Mouse (Mus musculus): ENCODE measurements around the gene Prkra. TPM values are rescaled to one million over a fixed set of nuclear protein-coding genes. Genes with fewer than 3 reads are reported as not detected.
"Not testable (repeated sequence)": the region's sequence is repeated elsewhere in the genome, so short reads cannot be mapped to it uniquely, and the experiment has no call there.

The Prkra gene
- polyA plus RNA-seq, 1 experiment from 2014 or later = 58.0 TPM

DNA sequence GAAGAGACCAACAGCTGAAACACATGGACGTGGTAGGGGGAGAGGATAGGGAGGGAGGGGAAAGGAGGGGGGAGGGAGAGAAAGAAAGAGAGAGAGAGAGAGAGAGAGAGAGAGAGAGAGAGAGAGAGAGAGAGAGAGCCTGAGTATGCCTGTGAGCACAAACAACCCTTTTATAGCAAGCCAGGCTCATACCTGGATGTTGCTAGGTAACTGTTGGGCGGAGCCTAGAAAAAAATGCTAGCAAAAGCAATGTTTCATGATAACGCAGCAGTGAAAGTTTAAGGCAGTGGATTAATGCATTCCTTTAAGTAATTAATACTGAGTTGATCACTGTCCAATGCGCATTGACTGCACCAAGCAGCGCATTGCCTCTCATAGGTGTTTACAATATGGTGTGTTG lies 6.8 kb upstream of the Prkra start:
- Histone ChIP-seq H3K36me3 (no peaks in the 10 kb centered on the region), H3K4me2 (no peak overlapping the region), H3K27ac (no peak overlapping the region), H3K4me3 (no peak overlapping the region), H3K9ac (no peak overlapping the region), H3K4me1 (0 out of 2 replicates have a peak, but pooled peaks cover 2% of the 10 kb centered on the region), H3K9me3 (no peaks in the 10 kb centered on the region), H3K27me3 (no peaks in the 10 kb centered on the region)
- 75% methylated on average over 5 of the region's 5 CpGs for WGBS
- no peak for ATAC-seq (ENCODE audit: insufficient number of reproducible peaks, low FRiP score, low TSS enrichment, low read depth)

DNA sequence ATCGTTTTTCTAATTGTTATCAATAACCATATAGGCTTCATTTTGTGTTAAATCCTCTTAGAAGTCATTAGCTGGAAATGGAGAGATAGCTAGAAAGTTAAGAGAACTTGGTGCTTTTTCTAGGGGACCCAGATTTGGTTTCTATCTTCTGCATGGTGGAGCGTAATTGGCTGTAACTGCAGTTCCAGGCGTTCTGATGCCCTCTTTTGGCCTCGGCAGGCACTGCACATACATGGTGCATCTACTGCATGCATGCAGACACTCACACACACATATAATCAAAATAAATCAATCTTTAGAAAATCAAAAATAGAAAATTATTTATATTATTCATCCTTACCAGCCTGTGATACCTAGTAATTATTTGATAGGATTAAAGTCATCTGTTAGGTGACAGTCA lies 5.3 kb upstream of the Prkra start:
- no peaks in the 10 kb centered on the region for H3K9me3 ChIP-seq
- no peak for ATAC-seq (ENCODE audit: insufficient number of reproducible peaks, low FRiP score, low TSS enrichment, low read depth)
- H3K36me3 ChIP-seq = no peaks in the 10 kb centered on the region
- H3K4me2 ChIP-seq = no peak overlapping the region
- H3K27ac ChIP-seq = no peak overlapping the region
- WGBS = 95% methylated on average over 4 of the region's 4 CpGs
- H3K9ac ChIP-seq = no peak overlapping the region
- H3K27me3 ChIP-seq = no peaks in the 10 kb centered on the region
- H3K4me1 ChIP-seq = peaks cover 7% of the 10 kb centered on the region
- no peak overlapping the region for H3K4me3 ChIP-seq

DNA sequence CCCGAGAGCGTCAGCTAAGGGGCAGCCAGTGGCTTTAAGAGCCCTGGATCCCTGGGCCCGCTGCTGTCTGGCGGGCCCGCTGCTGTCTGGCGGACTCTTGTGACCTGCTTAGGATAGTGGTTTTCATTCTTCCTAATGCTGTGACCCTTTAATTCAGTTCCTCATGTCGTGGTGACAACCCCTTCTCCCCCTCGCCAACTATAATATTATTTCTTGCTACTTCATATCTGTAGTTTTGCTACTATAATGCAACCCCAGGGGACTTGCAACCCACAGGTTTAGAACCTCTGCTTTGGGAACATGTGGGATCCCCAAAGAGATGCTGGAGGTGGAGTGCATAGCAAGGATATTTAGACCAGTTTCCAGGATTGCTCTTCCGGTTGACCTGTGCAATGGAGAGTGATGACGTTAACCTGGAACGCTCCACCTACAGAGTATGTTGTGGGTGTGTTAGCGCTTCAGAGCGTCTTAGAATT lies 889 bp upstream of the Prkra start:
- H3K36me3 ChIP-seq = 0 out of 2 replicates have a peak, but pooled peaks cover 3% of the 10 kb centered on the region
- no peak for ATAC-seq (ENCODE audit: insufficient number of reproducible peaks, low FRiP score, low TSS enrichment, low read depth)
- H3K9me3 ChIP-seq = no peaks in the 10 kb centered on the region
- 31% methylated on average over 13 of the region's 13 CpGs for WGBS
- H3K4me2 ChIP-seq = peak overlapping the region; percentile 85
- H3K27ac ChIP-seq = peak overlapping the region; percentile 88
- H3K9ac ChIP-seq = peak overlapping the region; percentile 37; the same call in 1 of the 2 replicates
- peaks cover 15% of the 10 kb centered on the region for H3K4me1 ChIP-seq
- no peaks in the 10 kb centered on the region for H3K27me3 ChIP-seq
- peak overlapping the region; percentile 80 for H3K4me3 ChIP-seq

DNA sequence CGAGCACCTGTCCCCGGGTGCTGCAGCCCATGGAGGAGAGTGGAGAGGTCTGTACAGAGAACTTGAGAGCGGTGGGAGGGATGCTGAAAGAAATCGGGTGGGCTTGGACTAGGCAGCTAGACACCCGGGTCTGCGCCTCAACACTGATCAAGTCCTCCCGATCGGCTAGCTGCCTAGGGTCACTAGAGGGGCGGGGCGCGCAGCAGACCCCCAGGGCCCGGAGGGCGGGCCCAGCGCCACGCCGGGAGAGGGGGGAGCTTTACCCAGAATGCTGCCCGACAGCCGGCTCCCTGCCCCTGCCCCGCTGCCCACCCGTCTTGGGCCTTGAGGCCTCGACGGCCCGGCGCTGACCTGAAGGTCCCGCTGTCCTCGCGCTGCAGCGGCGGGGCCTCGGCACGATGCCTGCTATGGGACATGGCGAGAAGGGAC lies 360 bp downstream of the Prkra start:
- WGBS = 1% methylated on average over 26 of the region's 32 CpGs

DNA sequence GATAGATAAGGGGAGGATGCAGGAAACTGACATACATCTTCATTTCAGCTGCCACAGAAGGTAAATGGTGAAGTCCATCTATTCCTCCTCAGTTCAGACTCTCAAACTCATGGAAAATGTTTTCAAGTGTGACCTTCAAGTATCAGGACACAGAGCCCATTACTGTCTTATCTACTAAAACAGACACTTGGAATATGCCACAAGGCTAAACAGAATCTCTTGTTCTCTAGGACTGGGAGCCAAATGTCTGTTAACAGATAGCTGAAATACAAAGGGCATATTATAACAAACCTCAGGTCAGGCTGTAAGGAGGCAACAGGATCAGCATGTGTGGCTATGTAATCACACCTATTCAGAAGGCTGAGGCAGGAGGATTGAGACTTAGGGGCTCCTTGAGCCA lies 4.0 kb downstream of the Prkra start:
- no peaks in the 10 kb centered on the region for H3K27me3 ChIP-seq
- H3K27ac ChIP-seq = no peak overlapping the region
- H3K4me2 ChIP-seq = no peak overlapping the region
- peaks cover 37% of the 10 kb centered on the region for H3K36me3 ChIP-seq
- no peak for ATAC-seq (ENCODE audit: insufficient number of reproducible peaks, low FRiP score, low TSS enrichment, low read depth)
- H3K4me1 ChIP-seq = peaks cover 13% of the 10 kb centered on the region
- H3K4me3 ChIP-seq = no peak overlapping the region
- H3K9me3 ChIP-seq = no peaks in the 10 kb centered on the region
- H3K9ac ChIP-seq = no peak overlapping the region

More for the DNA sequence above, 360 bp downstream of the Prkra start:
- peak overlapping the region; percentile 85 for H3K4me2 ChIP-seq
- no peaks in the 10 kb centered on the region for H3K27me3 ChIP-seq
- peaks cover 8% of the 10 kb centered on the region; the same call in 1 of the 2 replicates for H3K36me3 ChIP-seq
- H3K9me3 ChIP-seq = no peaks in the 10 kb centered on the region
- peak overlapping the region; percentile 80 for H3K4me3 ChIP-seq
- ATAC-seq (ENCODE audit: insufficient number of reproducible peaks, low FRiP score, low TSS enrichment, low read depth) = peak; percentile 5
- peak overlapping the region; percentile 91 for H3K27ac ChIP-seq
- H3K4me1 ChIP-seq = peaks cover 15% of the 10 kb centered on the region
- peak overlapping the region; percentile 82 for H3K9ac ChIP-seq

DNA sequence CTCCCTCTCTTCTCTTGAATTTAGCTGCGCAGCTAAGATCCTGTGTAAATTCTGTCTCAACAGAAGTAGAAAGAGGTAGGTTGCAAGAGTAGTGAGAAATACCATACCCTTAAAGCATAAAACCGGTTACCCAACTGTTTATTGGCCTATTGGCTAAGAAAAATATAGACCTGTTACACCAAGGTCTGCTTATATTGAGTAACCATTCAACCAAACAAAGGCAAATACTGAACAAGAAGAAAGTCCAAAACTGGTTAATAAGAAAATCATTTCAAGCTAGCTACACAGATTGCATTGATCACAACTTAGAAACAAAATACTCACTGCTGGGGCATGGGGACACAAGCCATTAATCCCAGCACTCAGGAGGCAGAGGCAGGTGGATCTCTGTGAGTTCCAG lies 8.2 kb downstream of the Prkra start:
- Histone ChIP-seq H3K4me2 (no peak overlapping the region), H3K4me1 (no peaks in the 10 kb centered on the region), H3K9me3 (no peaks in the 10 kb centered on the region), H3K36me3 (peaks cover 65% of the 10 kb centered on the region), H3K9ac (no peak overlapping the region), H3K27me3 (no peaks in the 10 kb centered on the region), H3K4me3 (no peak overlapping the region), H3K27ac (no peak overlapping the region)
- WGBS = 94% methylated on average over 2 of the region's 2 CpGs
- no peak for ATAC-seq (ENCODE audit: insufficient number of reproducible peaks, low FRiP score, low TSS enrichment, low read depth)

DNA sequence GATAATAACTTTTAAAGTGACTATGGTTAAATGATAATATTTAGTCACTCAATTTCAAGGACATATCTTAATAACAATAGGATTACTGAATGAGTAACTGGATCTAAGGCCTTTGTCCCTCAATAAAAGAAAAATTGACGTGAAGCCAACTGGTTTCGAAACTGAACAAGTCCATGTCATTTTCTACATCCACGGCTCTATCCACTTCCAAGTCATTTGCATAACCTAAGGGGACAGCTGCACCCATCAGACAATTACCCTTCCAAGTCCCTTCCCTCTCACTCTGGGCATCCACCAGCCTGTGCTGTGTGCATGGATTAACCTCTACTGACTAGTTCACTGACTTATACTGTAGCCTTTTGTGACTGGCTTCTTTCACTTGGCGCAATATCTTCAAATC lies 16.2 kb downstream of the Prkra start:
- H3K4me3 ChIP-seq = no peak overlapping the region
- H3K9ac ChIP-seq = no peak overlapping the region
- peaks cover 86% of the 10 kb centered on the region for H3K36me3 ChIP-seq
- no peaks in the 10 kb centered on the region for H3K27me3 ChIP-seq
- ATAC-seq (ENCODE audit: insufficient number of reproducible peaks, low FRiP score, low TSS enrichment, low read depth) = no peak
- 88% methylated on average over 4 of the region's 4 CpGs for WGBS
- H3K4me1 ChIP-seq = no peaks in the 10 kb centered on the region
- H3K4me2 ChIP-seq = no peak overlapping the region
- H3K27ac ChIP-seq = no peak overlapping the region
- H3K9me3 ChIP-seq = no peaks in the 10 kb centered on the region

DNA sequence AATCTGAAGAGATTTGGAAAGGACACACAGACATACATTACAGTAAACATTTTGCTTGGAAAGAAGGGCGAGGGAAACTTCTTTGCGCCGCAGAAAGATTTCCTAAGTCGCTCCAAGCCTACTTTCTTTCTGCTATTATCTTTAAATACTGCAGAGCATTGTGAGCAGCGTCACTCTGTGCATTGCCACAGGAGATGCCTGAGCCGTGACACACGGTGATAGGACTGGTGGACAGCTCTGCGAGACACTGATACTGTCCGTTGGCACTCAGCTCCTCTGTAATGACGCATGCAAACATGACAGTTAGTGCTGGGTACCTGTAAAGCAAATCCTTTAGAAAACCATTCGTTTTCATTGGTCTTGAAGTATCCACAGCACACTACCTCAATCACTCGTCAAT lies 17.5 kb downstream of the Prkra start:
- peaks cover 82% of the 10 kb centered on the region for H3K36me3 ChIP-seq
- H3K27me3 ChIP-seq = no peaks in the 10 kb centered on the region
- no peak overlapping the region for H3K4me2 ChIP-seq
- no peaks in the 10 kb centered on the region for H3K4me1 ChIP-seq
- no peak overlapping the region for H3K4me3 ChIP-seq
- H3K9me3 ChIP-seq = no peaks in the 10 kb centered on the region; the same call in 1 of the 2 replicates
- WGBS = 93% methylated on average over 12 of the region's 12 CpGs
- no peak overlapping the region for H3K9ac ChIP-seq
- ATAC-seq (ENCODE audit: insufficient number of reproducible peaks, low FRiP score, low TSS enrichment, low read depth) = no peak
- no peak overlapping the region for H3K27ac ChIP-seq

DNA sequence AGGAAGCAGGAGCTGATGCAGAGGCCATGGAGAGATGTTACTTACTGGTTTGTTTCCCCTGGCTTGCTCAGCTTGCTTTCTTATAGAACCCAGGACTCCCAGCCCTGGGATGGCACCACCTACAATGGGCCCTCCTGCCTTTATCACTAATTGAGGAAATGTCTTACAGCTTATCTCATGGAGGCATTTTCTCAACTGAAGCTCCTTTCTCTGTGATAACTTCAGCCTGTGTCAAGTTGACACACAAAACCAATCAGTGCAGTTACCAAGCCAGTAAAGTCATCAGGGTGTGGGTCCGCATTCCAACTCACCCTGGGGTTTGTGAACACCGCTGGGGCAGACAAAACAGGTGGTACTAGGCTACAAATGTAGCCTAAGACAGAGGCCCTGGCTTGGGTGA lies 25.5 kb downstream of the Prkra start:
- not testable (repeated sequence) for H3K4me2 ChIP-seq; H3K9me3 ChIP-seq; H3K4me1 ChIP-seq; H3K27me3 ChIP-seq; H3K27ac ChIP-seq; ATAC-seq (ENCODE audit: insufficient number of reproducible peaks, low FRiP score, low TSS enrichment, low read depth); H3K9ac ChIP-seq; H3K4me3 ChIP-seq
- peaks cover 30% of the 10 kb centered on the region for H3K36me3 ChIP-seq
- 85% methylated on average over 2 of the region's 2 CpGs for WGBS

DNA sequence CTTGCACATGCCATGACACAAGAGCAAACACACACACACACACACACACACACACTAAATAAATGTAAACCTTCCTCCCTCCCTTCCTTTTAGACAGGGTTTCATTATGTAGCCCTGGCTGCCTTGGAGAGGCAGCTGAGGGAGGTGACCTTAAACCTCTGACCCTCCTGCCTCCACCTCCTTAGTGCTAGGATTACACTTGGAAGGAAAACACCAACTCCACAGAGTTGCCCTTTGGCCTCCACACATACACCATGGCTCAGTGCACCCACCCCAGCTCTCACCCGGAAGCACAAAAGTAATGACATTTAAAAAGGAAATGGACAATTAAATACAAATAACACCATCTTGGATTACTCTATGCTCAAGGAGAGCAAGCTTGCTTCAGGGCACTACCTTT lies 26.1 kb downstream of the Prkra start:
- 71% methylated on average over 1 of the region's 1 CpGs for WGBS

DNA sequence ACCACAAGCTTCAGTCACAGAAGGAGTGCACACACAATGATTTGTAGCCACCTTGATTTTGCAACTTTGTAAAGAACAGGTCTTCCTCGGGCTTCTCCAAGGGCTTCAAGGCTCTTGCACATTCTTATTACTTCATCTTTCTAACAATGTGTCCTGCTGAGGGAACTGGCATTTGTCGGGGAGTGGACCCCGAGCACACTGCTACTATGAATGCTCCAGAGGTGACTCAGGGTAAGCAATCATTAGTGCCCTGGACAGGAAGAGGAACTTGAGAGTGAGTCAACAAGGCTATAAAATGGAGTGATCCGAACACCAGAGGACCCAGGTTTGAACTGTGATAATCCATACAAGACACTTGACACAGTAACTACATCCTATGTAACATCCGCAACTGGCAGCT lies 27.6 kb downstream of the Prkra start:
- ATAC-seq (ENCODE audit: insufficient number of reproducible peaks, low FRiP score, low TSS enrichment, low read depth) = no peak
- Histone ChIP-seq H3K4me1 (no peaks in the 10 kb centered on the region), H3K4me3 (no peak overlapping the region), H3K27ac (no peak overlapping the region), H3K36me3 (peaks cover 12% of the 10 kb centered on the region), H3K9ac (no peak overlapping the region), H3K9me3 (no peaks in the 10 kb centered on the region), H3K4me2 (no peak overlapping the region), H3K27me3 (no peaks in the 10 kb centered on the region)
- 75% methylated on average over 5 of the region's 5 CpGs for WGBS

More for the DNA sequence above, 26.1 kb downstream of the Prkra start:
- Histone ChIP-seq H3K4me2 (no peak overlapping the region), H3K9me3 (no peaks in the 10 kb centered on the region; the same call in 1 of the 2 replicates), H3K27ac (no peak overlapping the region), H3K4me3 (no peak overlapping the region), H3K36me3 (peaks cover 24% of the 10 kb centered on the region), H3K4me1 (no peaks in the 10 kb centered on the region), H3K27me3 (no peaks in the 10 kb centered on the region), H3K9ac (no peak overlapping the region)
- ATAC-seq (ENCODE audit: insufficient number of reproducible peaks, low FRiP score, low TSS enrichment, low read depth) = no peak

DNA sequence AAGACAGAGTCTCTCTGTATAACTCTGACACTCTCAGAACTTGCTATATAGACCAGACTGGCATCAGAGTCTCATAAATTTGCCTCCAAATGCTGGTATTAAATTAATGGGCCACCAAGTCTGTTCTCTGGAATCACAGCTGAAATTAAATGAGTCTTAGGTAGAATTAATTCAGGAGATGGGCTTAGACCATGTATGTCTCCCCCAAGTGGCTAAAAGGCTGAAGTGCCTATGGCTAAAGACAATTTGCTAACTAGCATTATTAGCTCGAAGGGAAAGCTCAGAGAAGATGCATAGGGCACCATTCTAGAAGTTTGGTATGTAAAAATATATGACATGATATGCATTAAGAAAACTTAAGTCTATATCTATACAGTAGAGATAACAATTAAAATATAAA lies 29.7 kb downstream of the Prkra start:
- 26% methylated on average over 1 of the region's 1 CpGs for WGBS
- H3K9ac ChIP-seq = no peak overlapping the region
- ATAC-seq (ENCODE audit: insufficient number of reproducible peaks, low FRiP score, low TSS enrichment, low read depth) = no peak
- 0 out of 2 replicates have a peak, but pooled peaks cover under 1% of the 10 kb centered on the region for H3K36me3 ChIP-seq
- H3K4me3 ChIP-seq = no peak overlapping the region
- H3K4me2 ChIP-seq = no peak overlapping the region
- no peaks in the 10 kb centered on the region for H3K27me3 ChIP-seq
- no peaks in the 10 kb centered on the region for H3K9me3 ChIP-seq
- H3K27ac ChIP-seq = no peak overlapping the region
- no peaks in the 10 kb centered on the region for H3K4me1 ChIP-seq

DNA sequence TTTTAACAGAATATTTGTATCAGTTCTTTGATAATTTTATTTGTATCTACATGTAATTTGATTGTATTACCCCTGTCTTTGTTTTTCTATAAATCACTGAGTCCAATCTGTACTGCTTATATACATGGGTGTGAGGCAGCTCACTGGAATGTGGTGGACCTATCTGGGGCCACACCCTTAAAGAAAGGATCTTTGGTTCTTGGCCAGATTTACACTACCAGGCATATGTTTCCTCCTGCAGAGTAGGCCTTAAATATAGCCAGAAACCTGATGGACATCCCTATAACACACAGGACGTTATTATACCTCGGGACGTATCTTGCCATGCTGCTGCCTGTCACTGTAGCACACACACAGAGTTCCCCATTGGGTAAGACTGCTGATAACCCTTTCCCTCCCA lies 35.8 kb downstream of the Prkra start:
- Histone ChIP-seq H3K4me2 (no peak overlapping the region), H3K27me3 (no peaks in the 10 kb centered on the region), H3K4me3 (no peak overlapping the region), H3K27ac (no peak overlapping the region), H3K9me3 (no peaks in the 10 kb centered on the region), H3K9ac (no peak overlapping the region), H3K4me1 (no peaks in the 10 kb centered on the region), H3K36me3 (no peaks in the 10 kb centered on the region)
- no peak for ATAC-seq (ENCODE audit: insufficient number of reproducible peaks, low FRiP score, low TSS enrichment, low read depth)
- 81% methylated on average over 3 of the region's 3 CpGs for WGBS

All from limb, embryonic 15.5 days (tissue).